Mouse (Mus musculus): ENCODE results near the gene Metrn. TPM values are rescaled to one million over a fixed set of nuclear protein-coding genes. Genes with fewer than 3 reads are reported as not detected.

The Metrn gene
- polyA plus RNA-seq, 1 experiment: 29.6 TPM

DNA sequence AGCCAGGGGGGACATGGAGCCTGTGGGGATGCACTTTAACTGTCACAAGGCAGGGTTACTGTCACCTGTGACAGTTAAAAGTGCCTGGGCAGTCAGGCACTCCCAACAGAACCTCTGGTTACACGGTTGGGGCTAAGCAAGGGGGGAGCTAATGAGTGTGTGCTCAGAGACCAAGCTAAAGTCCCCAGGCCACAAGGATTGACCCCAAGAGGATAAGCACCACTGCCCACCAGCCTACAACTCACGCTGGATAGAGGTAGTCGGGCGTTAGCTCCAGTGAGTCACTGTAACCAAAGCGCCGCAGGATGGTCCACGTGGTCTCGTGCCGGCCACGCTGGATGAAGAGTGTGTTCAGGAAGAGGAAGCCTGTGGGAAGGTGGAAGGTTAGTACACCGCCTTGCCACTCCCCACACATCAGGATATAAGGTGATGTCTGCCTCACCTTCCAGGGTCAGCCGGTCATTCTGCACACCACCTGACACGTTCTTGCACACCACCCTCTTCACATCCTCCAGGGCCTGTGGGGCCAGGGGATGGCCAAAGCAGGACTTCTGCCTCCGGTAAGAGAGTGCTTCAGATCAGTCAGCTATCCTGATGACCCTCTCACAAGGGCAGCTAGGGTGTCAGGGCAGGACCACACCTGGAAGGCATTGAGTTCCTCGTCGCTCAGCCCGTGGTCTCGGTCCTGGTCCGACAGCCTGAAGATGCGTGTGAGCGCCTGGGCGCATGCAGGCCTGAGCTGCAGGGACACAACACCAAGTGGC is 44.4 kb upstream of the Metrn start, which contains the start of gene Gm20683:
Gene Gm20683, minus strand, starts transcription at position 647 of the 764 bp plus-strand sequence.
- Histone ChIP-seq H3K4me3 (ENCODE audit: low read depth, low read length) (no peak within 1 kb of the TSS), H3K36me3 (ENCODE audit: control insufficient read depth, insufficient read depth, low read length, poor library complexity, severe bottlenecking) (peaks cover 20% of the 10 kb centered on the region), H3K4me1 (ENCODE audit: control insufficient read depth, insufficient read depth, low read length) (no peaks in the 10 kb centered on the region)

DNA sequence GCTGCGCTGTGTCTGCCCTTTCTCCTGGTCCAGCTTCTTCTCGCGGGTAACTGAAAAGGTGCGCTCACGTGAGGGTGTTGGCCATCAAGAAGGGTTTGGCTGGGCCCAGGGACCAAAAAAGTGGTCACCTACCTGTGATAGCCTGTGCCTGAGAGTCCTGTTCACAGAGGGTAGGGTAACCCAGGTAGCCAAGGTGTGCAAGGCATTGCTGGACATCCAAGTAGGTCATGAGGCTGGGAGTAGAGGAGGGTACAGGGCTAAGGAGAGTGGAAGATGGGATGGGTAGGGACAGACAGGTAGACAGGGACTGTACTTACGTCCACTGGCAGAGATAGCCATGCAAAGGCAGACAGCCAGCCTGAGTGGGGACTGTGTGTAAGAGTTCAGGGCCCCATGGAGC is 43.6 kb upstream of the Metrn start:
- TF ChIP-seq POLR2A (IDR thresholded peaks at IDR 0.05; ENCODE audit: insufficient read depth, low read length): no peak
- no peak for TF ChIP-seq CTCF (IDR thresholded peaks at IDR 0.05; ENCODE audit: low read depth, low read length)
- TF ChIP-seq EP300 (IDR thresholded peaks at IDR 0.05; ENCODE audit: insufficient read depth, low read depth, low read length): no peak
- Histone ChIP-seq H3K9me3 (replicated peaks; ENCODE audit: control insufficient read depth, insufficient read depth, low read length, poor library complexity, severe bottlenecking) (no peaks in the 10 kb centered on the region), H3K4me1 (ENCODE audit: control insufficient read depth, insufficient read depth, low read length) (no peaks in the 10 kb centered on the region), H3K27ac (ENCODE audit: insufficient read depth, low read length) (no peak overlapping the region), H3K4me3 (ENCODE audit: low read depth, low read length) (no peak overlapping the region), H3K27me3 (ENCODE audit: control insufficient read depth, insufficient read depth, low read length, poor library complexity, severe bottlenecking) (no peaks in the 10 kb centered on the region), H3K9ac (ENCODE audit: low read depth, poor library complexity, severe bottlenecking) (no peak overlapping the region), H3K36me3 (ENCODE audit: control insufficient read depth, insufficient read depth, low read length, poor library complexity, severe bottlenecking) (peaks cover 20% of the 10 kb centered on the region)

More for the DNA sequence above, 44.4 kb upstream of the Metrn start, which contains the start of gene Gm20683:
- no peak for TF ChIP-seq POLR2A (IDR thresholded peaks at IDR 0.05; ENCODE audit: insufficient read depth, low read length)
- TF ChIP-seq CTCF (IDR thresholded peaks at IDR 0.05; ENCODE audit: low read depth, low read length): no peak
- no peak for TF ChIP-seq EP300 (IDR thresholded peaks at IDR 0.05; ENCODE audit: insufficient read depth, low read depth, low read length)
- Histone ChIP-seq H3K9me3 (replicated peaks; ENCODE audit: control insufficient read depth, insufficient read depth, low read length, poor library complexity, severe bottlenecking) (no peaks in the 10 kb centered on the region), H3K27ac (ENCODE audit: insufficient read depth, low read length) (no peak within 1 kb of the TSS), H3K9ac (ENCODE audit: low read depth, poor library complexity, severe bottlenecking) (no peak within 1 kb of the TSS), H3K27me3 (ENCODE audit: control insufficient read depth, insufficient read depth, low read length, poor library complexity, severe bottlenecking) (no peaks in the 10 kb centered on the region)

GRCm38 (mm10) chr17:25839455-25840235 is 42.7 kb upstream of the Metrn start:
- Histone ChIP-seq H3K9me3 (replicated peaks; ENCODE audit: control insufficient read depth, insufficient read depth, low read length, poor library complexity, severe bottlenecking) (no peaks in the 10 kb centered on the region), H3K4me3 (ENCODE audit: low read depth, low read length) (no peak overlapping the region), H3K9ac (ENCODE audit: low read depth, poor library complexity, severe bottlenecking) (no peak overlapping the region), H3K36me3 (ENCODE audit: control insufficient read depth, insufficient read depth, low read length, poor library complexity, severe bottlenecking) (peaks cover 20% of the 10 kb centered on the region), H3K27me3 (ENCODE audit: control insufficient read depth, insufficient read depth, low read length, poor library complexity, severe bottlenecking) (no peaks in the 10 kb centered on the region), H3K27ac (ENCODE audit: insufficient read depth, low read length) (no peak overlapping the region), H3K4me1 (ENCODE audit: control insufficient read depth, insufficient read depth, low read length) (peaks cover 2% of the 10 kb centered on the region)
- no peak for TF ChIP-seq CTCF (IDR thresholded peaks at IDR 0.05; ENCODE audit: low read depth, low read length)
- no peak for TF ChIP-seq EP300 (IDR thresholded peaks at IDR 0.05; ENCODE audit: insufficient read depth, low read depth, low read length)
- TF ChIP-seq POLR2A (IDR thresholded peaks at IDR 0.05; ENCODE audit: insufficient read depth, low read length): no peak

DNA sequence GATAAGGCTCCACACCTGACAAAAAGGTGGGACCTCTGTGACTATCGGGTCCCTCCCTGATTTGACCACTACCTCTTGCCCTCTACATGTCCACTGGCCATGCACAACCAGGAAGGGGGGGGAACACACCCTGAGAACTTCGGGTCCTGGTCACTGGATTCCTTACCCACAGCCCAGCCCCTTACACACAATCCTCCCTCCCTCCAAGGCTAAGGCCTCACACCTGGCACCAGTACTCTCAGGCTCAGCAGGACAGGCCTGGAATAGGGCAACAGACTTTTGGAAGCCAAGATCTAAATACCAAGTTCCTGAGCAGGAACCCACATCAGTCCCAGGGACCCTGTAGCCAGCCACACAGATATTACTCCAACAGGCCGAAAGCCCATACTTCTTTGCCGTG is 42.0 kb upstream of the Metrn start:
- Histone ChIP-seq H3K36me3 (ENCODE audit: control insufficient read depth, insufficient read depth, low read length, poor library complexity, severe bottlenecking) (peaks cover 20% of the 10 kb centered on the region), H3K27ac (ENCODE audit: insufficient read depth, low read length) (no peak overlapping the region), H3K27me3 (ENCODE audit: control insufficient read depth, insufficient read depth, low read length, poor library complexity, severe bottlenecking) (no peaks in the 10 kb centered on the region), H3K4me3 (ENCODE audit: low read depth, low read length) (no peak overlapping the region), H3K9ac (ENCODE audit: low read depth, poor library complexity, severe bottlenecking) (no peak overlapping the region), H3K4me1 (ENCODE audit: control insufficient read depth, insufficient read depth, low read length) (peaks cover 4% of the 10 kb centered on the region), H3K9me3 (replicated peaks; ENCODE audit: control insufficient read depth, insufficient read depth, low read length, poor library complexity, severe bottlenecking) (no peaks in the 10 kb centered on the region)
- TF ChIP-seq CTCF (IDR thresholded peaks at IDR 0.05; ENCODE audit: low read depth, low read length) (no peak), POLR2A (IDR thresholded peaks at IDR 0.05; ENCODE audit: insufficient read depth, low read length) (no peak), EP300 (IDR thresholded peaks at IDR 0.05; ENCODE audit: insufficient read depth, low read depth, low read length) (no peak)

DNA sequence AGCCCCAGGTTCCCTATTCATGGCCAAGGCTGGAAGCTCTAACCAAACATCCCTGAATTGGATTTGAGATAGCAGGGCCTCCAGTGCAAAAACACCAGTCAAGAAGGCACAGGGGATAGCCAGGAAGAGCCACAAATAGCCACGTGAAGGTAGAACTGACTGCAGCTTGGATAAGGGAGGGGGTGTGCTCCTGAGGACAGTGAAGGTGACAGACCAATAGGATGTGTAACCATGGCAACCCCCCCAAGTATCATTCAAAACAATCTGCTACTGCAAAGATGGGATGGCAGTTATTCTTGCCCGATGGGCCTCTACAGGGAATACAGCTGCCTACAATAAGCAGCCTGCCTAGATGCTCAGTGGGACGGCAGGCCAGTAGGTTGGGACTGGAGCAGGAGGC is 40.6 kb upstream of the Metrn start:
- TF ChIP-seq CTCF (IDR thresholded peaks at IDR 0.05; ENCODE audit: low read depth, low read length) (no peak), POLR2A (IDR thresholded peaks at IDR 0.05; ENCODE audit: insufficient read depth, low read length) (no peak), EP300 (IDR thresholded peaks at IDR 0.05; ENCODE audit: insufficient read depth, low read depth, low read length) (no peak)
- Histone ChIP-seq H3K9ac (ENCODE audit: low read depth, poor library complexity, severe bottlenecking) (no peak overlapping the region), H3K4me3 (ENCODE audit: low read depth, low read length) (no peak overlapping the region), H3K36me3 (ENCODE audit: control insufficient read depth, insufficient read depth, low read length, poor library complexity, severe bottlenecking) (peaks cover 20% of the 10 kb centered on the region), H3K9me3 (replicated peaks; ENCODE audit: control insufficient read depth, insufficient read depth, low read length, poor library complexity, severe bottlenecking) (no peaks in the 10 kb centered on the region), H3K4me1 (ENCODE audit: control insufficient read depth, insufficient read depth, low read length) (peaks cover 4% of the 10 kb centered on the region), H3K27ac (ENCODE audit: insufficient read depth, low read length) (no peak overlapping the region), H3K27me3 (ENCODE audit: control insufficient read depth, insufficient read depth, low read length, poor library complexity, severe bottlenecking) (no peaks in the 10 kb centered on the region)

DNA sequence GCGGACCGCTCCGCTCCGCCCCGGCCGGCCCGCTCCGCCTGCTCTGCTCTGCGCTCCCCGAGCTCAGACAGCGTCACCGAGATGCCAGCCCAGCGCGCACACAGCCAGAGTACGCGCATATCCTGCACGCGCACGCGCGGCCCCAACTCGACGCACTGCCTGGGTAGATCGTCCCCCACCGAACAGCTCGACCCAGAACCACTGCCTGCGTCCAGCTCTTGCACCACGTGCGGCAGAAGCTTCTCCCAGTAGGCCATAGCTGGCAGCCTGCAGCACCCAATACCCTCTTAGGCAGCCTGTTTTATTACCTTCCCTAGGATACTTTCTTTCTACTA is 40.1 kb upstream of the Metrn start, which contains the start of gene Rhbdl1:
Gene Rhbdl1, minus strand, starts transcription at position 220 of the 335 bp plus-strand sequence.
- H3K27ac ChIP-seq (ENCODE audit: insufficient read depth, low read length): no peak within 1 kb of the TSS
- peak within 1 kb of the TSS; percentile 21 for H3K4me3 ChIP-seq (ENCODE audit: low read depth, low read length)
- peaks cover 20% of the 10 kb centered on the region for H3K36me3 ChIP-seq (ENCODE audit: control insufficient read depth, insufficient read depth, low read length, poor library complexity, severe bottlenecking)
- H3K9me3 ChIP-seq (replicated peaks; ENCODE audit: control insufficient read depth, insufficient read depth, low read length, poor library complexity, severe bottlenecking): no peaks in the 10 kb centered on the region
- peak within 1 kb of the TSS; percentile 23; the same call in 1 of the 2 replicates for H3K9ac ChIP-seq (ENCODE audit: low read depth, poor library complexity, severe bottlenecking)
- TF ChIP-seq POLR2A (IDR thresholded peaks at IDR 0.05; ENCODE audit: insufficient read depth, low read length) (no peak), EP300 (IDR thresholded peaks at IDR 0.05; ENCODE audit: insufficient read depth, low read depth, low read length) (no peak), CTCF (IDR thresholded peaks at IDR 0.05; ENCODE audit: low read depth, low read length) (no peak)
- no peaks in the 10 kb centered on the region for H3K27me3 ChIP-seq (ENCODE audit: control insufficient read depth, insufficient read depth, low read length, poor library complexity, severe bottlenecking)
- H3K4me1 ChIP-seq (ENCODE audit: control insufficient read depth, insufficient read depth, low read length): peaks cover 4% of the 10 kb centered on the region

Data from ES-Bruce4 (cell line).